Mouse (Mus musculus) E14TG2a.4 (cell line): ENCODE measurements around the gene Map4k4.

Experiments used
- H3K27me3 ChIP-seq: 2 replicates; pipeline ENCODE4 v1.6.1; 2014; ENCODE audit warnings: low read length, control low read depth; ENCODE audit not compliant: insufficient read depth
- H3K36me3 ChIP-seq: 2 replicates; pipeline ENCODE4 v1.6.1; 2014; ENCODE audit warnings: low read length, control low read depth; ENCODE audit not compliant: insufficient read depth
- H3K4me1 ChIP-seq: replicated peaks from 2 replicates; pipeline ENCODE4 v1.6.1; 2014; ENCODE audit warnings: low read depth, low read length, control low read depth
- H3K4me3 ChIP-seq: replicated peaks from 2 replicates; pipeline ENCODE4 v1.5.1; 2014; ENCODE audit warnings: mild to moderate bottlenecking, low read length
- H3K9me3 ChIP-seq: 2 replicates; pipeline ENCODE4 v1.6.1; 2014; ENCODE audit warnings: low read length, control low read depth
- CTCF ChIP-seq: conservative IDR thresholded peaks from 2 replicates; pipeline ENCODE4 v1.5.1; 2014; ENCODE audit warnings: low read length
- NANOG ChIP-seq: IDR thresholded peaks from 2 replicates; pipeline ENCODE4 v1.6.1; 2014; ENCODE audit warnings: borderline replicate concordance, low read length, mixed read lengths
- POU5F1 ChIP-seq: IDR thresholded peaks from 2 replicates; pipeline ENCODE4 v1.6.1; 2014; ENCODE audit warnings: low read length, borderline replicate concordance

Gene Map4k4

DNA sequence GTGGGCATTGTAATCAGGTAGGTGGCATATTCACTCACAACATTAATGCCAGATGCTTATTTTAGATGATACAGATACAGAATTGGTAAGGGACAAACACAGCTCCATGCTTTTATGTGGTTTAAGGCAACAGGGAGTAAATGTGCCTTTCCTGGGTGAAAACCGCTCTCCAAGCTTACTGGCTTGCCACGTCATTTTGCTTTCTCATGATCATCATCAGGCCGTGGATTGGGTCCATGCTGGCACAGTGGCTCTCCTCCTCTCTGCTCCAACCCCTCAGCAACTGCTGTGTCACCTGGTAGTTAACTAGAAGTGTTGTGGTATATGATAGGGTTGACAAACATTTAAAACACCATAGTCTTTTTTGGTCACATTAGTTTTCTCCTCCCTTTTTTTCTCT is 21.3 kb downstream of the Map4k4 start:
- Histone ChIP-seq H3K36me3 (peaks cover 23% of the 10 kb centered on the region), H3K4me1 (peaks cover 85% of the 10 kb centered on the region), H3K9me3 (no peaks in the 10 kb centered on the region), H3K27me3 (no peaks in the 10 kb centered on the region), H3K4me3 (no peak overlapping the region)
- TF ChIP-seq POU5F1, result no peak
- no peak for TF ChIP-seq CTCF
- TF ChIP-seq NANOG, result no peak

GRCm38 (mm10) chr1:39922714-39923113 is 22.0 kb downstream of the Map4k4 start:
- no peak for TF ChIP-seq NANOG
- TF ChIP-seq POU5F1, result no peak
- no peak for TF ChIP-seq CTCF

GRCm38 (mm10) chr1:39923395-39924337 is 23.0 kb downstream of the Map4k4 start:
- no peak for TF ChIP-seq POU5F1
- 0 out of 2 replicates have a peak, but pooled peaks have one; percentile 6 for TF ChIP-seq NANOG
- Histone ChIP-seq H3K9me3 (no peaks in the 10 kb centered on the region), H3K4me1 (peaks cover 78% of the 10 kb centered on the region)

More at GRCm38 (mm10) chr1:39922714-39923113, 22.0 kb downstream of the Map4k4 start:
- Histone ChIP-seq H3K36me3 (peaks cover 30% of the 10 kb centered on the region), H3K4me1 (peaks cover 84% of the 10 kb centered on the region), H3K27me3 (no peaks in the 10 kb centered on the region), H3K4me3 (peak overlapping the region; percentile 65), H3K9me3 (no peaks in the 10 kb centered on the region)

DNA sequence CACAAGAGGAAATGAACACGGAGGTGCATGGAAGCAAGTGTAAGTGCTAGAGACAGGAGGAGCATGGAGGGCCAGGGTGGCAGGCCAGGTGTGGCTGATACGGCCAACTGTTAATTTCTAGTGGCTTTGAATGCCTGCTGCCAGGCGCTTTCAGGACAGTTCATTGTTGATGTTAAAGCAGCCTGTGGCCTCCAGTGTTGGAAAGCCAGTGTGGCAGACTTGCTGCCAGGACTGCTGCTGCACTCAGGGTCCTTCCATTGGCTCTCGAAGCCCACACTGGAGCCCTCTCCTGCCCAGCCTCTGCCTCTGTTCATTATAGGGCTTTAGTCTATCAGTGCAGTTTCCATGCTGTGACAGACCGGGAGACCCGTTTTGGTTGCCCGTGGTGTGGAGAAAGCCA is 30.3 kb downstream of the Map4k4 start:
- peaks cover 84% of the 10 kb centered on the region for H3K4me1 ChIP-seq
- H3K9me3 ChIP-seq, result no peaks in the 10 kb centered on the region
- no peak overlapping the region for H3K4me3 ChIP-seq
- no peak for TF ChIP-seq POU5F1
- TF ChIP-seq NANOG, result no peak
- TF ChIP-seq CTCF, result no peak
- H3K36me3 ChIP-seq, result peaks cover 43% of the 10 kb centered on the region
- H3K27me3 ChIP-seq, result no peaks in the 10 kb centered on the region

More at GRCm38 (mm10) chr1:39923395-39924337, 23.0 kb downstream of the Map4k4 start:
- H3K36me3 ChIP-seq, result peaks cover 34% of the 10 kb centered on the region
- H3K27me3 ChIP-seq, result no peaks in the 10 kb centered on the region
- peak overlapping the region; percentile 65 for H3K4me3 ChIP-seq

- H3K27me3 ChIP-seq, result no peaks in the 10 kb centered on the region
- H3K9me3 ChIP-seq, result no peaks in the 10 kb centered on the region
- H3K4me1 ChIP-seq, result peaks cover 79% of the 10 kb centered on the region
- peaks cover 39% of the 10 kb centered on the region for H3K36me3 ChIP-seq
- no peak overlapping the region; the same call in 1 of the 2 replicates for H3K4me3 ChIP-seq
- no peak for TF ChIP-seq NANOG
- TF ChIP-seq CTCF, result no peak
- TF ChIP-seq POU5F1, result no peak
Observed at GRCm38 (mm10) chr1:39932216-39932739, 31.6 kb downstream of the Map4k4 start.

- TF ChIP-seq POU5F1 (no peak), CTCF (no peak), NANOG (no peak)
- Histone ChIP-seq H3K27me3 (no peaks in the 10 kb centered on the region), H3K36me3 (peaks cover 34% of the 10 kb centered on the region), H3K4me3 (no peak overlapping the region), H3K9me3 (no peaks in the 10 kb centered on the region), H3K4me1 (peaks cover 80% of the 10 kb centered on the region)
Observed at GRCm38 (mm10) chr1:39932922-39933321, 32.2 kb downstream of the Map4k4 start.

GRCm38 (mm10) chr1:39934954-39935353 is 34.2 kb downstream of the Map4k4 start:
- TF ChIP-seq NANOG (no peak), CTCF (no peak), POU5F1 (no peak)
- Histone ChIP-seq H3K36me3 (peaks cover 40% of the 10 kb centered on the region), H3K4me1 (peaks cover 88% of the 10 kb centered on the region), H3K27me3 (no peaks in the 10 kb centered on the region), H3K4me3 (peak overlapping the region; percentile 69), H3K9me3 (no peaks in the 10 kb centered on the region)

DNA sequence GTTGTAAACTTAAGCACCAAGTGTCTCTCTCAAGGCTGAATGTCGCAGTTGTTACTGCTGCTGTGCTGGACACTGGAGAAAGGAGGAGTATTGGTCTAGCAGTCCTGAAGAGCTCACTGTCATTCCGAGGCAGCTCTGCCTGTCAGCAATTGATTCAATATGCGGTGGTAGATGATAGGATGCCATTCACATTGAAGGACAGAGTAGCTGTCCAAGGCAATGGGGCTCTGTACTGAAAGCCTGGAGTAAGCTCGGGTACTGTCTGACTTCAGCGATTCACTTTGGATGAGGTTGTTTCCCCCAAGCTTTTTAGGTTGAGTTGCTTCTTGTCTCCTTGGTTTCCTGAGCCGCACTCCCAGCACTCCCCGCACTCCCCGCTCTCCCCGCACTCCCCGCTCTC is 34.9 kb downstream of the Map4k4 start:
- peaks cover 40% of the 10 kb centered on the region for H3K36me3 ChIP-seq
- H3K4me3 ChIP-seq, result peak overlapping the region; percentile 69
- no peaks in the 10 kb centered on the region for H3K27me3 ChIP-seq
- no peaks in the 10 kb centered on the region for H3K9me3 ChIP-seq
- TF ChIP-seq POU5F1 (no peak), CTCF (no peak), NANOG (no peak)
- peaks cover 89% of the 10 kb centered on the region for H3K4me1 ChIP-seq

DNA sequence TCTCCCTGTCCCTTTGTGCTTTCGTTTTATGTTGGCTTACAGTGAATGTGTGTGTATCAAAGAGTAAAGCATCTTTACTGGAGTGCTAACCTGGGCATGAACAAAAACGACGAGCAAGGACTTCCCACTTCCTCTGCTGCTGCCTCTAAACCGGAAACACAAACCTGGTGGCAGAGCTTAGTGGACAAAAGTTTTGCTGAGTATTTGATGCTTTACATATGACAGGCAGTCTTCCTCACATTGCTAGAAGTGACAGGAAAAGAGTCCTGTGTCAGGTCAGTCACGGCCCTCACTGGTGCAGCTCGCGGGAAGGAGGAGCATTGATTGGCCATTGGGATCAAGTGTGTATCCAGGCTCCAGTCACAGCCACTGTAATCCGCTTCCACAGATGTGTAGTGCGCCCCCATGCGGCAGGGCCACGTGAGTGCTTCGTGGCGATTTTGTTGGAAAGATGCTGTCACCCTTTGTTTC is 35.7 kb downstream of the Map4k4 start:
- TF ChIP-seq CTCF (peak; percentile 75), POU5F1 (no peak), NANOG (no peak)
- H3K4me3 ChIP-seq, result peak overlapping the region; percentile 82
- peaks cover 36% of the 10 kb centered on the region for H3K36me3 ChIP-seq
- H3K27me3 ChIP-seq, result no peaks in the 10 kb centered on the region
- peaks cover 89% of the 10 kb centered on the region for H3K4me1 ChIP-seq
- H3K9me3 ChIP-seq, result no peaks in the 10 kb centered on the region
